Mouse (Mus musculus): ENCODE data around the gene Zfp628. TPM values are rescaled to one million over a fixed set of nuclear protein-coding genes. Genes with fewer than 3 reads are reported as not detected.
A peak's percentile ranks its signal among the peaks of the same experiment; 100 is the strongest.
"Not testable (repeated sequence)": the region's sequence is repeated elsewhere in the genome, so short reads cannot be mapped to it uniquely, and the experiment has no call there.

Zfp628 gene
- total RNA-seq (2022): 10 to 100 TPM; 14.4 to 20.6 (median 16.2) TPM

- peak; percentile 87 for DNase-seq
These were observed at the start of gene Zfp628 for GRCm38 (mm10) chr7:4915007-4915665. Gene Zfp628, plus strand, starts transcription at chr7:4915217.

GRCm38 (mm10) chr7:4865579-4866493 lies 49.2 kb upstream of the Zfp628 start:
- DNase-seq: peak; percentile 97

GRCm38 (mm10) chr7:4866631-4867180 lies 48.3 kb upstream of the Zfp628 start:
- DNase-seq: no peak

DNA sequence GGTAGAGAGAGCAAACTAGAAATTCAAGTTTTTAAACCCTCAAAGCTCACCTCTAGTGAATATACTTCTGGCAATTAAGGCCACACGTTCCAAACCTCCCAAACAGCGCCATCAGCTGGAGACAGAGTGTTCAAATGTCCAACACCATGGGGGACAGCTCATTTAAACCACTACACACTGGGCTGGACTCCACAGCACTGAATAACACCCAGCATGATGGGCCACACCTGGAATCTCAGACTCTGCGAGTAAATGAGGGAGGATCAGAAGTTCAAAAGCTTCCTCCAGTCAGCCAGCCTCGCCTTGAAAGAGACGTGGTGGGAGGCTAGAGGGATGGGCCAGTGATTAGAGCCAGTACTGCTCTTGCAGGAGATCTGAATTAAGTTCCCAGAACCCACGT lies 44.9 kb upstream of the Zfp628 start, which contains the start of gene Isoc2b:
Gene Isoc2b, minus strand, starts transcription at position 126 of the 400 bp plus-strand sequence.
- DNase-seq: no peak

DNA sequence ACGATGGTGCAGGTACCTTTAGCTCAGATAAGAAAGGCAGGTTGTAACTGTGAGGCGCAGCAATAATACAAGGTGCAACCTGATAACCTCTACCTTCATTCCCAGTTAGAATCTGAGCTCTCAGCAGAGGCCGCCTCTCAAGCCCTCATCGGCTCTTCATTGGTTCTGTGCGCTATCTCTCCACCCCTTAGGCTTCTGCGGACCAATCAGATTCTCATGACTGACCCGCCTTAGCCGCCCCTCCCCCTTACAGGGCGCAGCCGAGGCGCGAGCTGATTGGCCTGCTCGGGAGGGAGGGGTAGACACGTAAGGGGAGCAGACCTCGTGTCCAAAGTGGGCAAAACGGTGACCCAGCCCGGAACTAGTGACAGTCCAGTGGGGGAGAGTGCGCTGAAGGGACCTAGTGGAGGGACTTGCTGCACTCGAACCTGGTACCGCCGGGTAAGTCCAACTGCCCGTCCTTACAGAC lies 38.2 kb upstream of the Zfp628 start, which contains the start of gene Isoc2a:
Gene Isoc2a, plus strand, starts transcription at position 401 of the 469 bp plus-strand sequence.
- peak; percentile 91 for DNase-seq

DNA sequence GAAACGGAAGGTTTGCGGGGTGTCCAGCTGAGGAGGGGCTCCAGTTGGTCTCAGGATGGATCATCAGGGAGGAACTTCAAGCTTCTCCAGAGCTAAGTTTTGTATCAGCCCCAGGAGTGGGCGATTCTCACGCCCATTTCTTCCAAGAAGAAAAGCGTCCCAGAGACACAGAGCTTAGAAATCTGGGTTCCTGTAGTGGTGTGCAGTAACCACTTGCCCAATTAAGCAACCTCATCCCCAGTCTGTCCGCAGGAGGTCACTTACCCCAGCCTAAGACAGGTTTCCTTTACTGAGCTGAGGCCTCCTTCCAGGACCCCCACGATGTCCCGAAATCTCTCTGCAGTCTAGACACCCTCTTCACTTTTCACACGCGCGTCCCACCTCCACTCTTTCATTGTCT lies 37.8 kb upstream of the Zfp628 start:
- no peak for DNase-seq

DNA sequence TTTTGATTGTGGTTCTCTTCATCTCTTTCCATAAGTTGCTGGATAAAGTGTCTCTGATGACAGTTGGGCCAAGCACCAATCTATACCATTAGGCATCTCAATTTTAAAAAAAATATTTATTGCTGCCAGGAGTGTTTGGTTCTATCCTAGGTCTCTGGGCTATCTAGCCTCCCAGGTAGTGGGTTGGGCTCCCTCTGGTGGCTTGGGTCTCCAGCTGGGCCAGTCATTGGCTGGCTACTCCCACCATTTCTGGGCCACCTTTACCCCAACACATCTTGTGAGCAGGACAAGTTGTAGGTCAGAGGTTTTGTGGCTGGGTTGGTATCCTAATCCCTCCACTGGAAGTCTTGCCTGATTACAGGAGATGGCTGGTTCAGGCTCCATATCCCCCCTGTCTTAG lies 36.8 kb upstream of the Zfp628 start:
- no peak for DNase-seq

- DNase-seq: not testable (repeated sequence)
These were observed 36.0 kb upstream of the Zfp628 start for GRCm38 (mm10) chr7:4879036-4879435.

- no peak for DNase-seq
These were observed 28.3 kb upstream of the Zfp628 start for GRCm38 (mm10) chr7:4886680-4887079.

DNA sequence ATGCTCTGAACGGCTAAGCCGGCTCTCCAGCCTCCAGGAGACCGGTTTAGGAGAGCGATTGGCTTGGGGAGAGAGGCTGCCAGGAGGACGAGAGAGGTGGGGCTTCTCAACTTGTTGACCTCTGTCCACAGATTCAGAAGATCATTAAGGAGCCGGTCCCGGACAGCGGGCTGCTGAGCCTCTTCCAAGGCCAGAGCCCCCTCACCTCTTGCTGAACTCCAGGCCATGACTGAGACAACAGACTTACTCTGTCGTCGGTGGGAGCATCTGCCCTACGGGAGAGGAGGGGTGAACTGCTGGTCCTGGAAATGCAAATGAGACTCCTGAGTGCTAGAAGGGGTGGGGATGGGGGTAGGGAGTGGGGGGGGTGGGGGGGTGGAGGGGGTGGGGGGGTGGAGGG lies 19.8 kb upstream of the Zfp628 start:
- no peak for DNase-seq

- DNase-seq: no peak
These were observed 16.0 kb upstream of the Zfp628 start for GRCm38 (mm10) chr7:4898851-4899648.

- DNase-seq: no peak
These were observed 15.1 kb upstream of the Zfp628 start for GRCm38 (mm10) chr7:4899649-4900522.

DNA sequence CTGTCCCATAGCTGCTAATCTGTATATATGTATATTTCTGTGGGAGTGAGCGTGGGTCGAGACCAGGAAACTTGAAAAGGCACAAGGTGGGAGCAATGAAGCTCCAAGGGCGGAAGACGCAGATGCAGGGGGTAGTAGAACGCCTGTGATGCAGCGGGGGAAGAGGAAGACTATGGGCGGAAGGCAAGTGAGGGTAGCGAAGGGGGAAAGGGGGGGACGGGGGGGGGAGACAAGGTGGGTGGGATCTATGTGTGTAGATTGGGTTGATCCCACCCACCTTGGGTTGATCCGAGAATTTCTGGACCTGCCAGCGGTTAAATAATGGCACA lies 14.5 kb upstream of the Zfp628 start:
- DNase-seq: no peak

DNA sequence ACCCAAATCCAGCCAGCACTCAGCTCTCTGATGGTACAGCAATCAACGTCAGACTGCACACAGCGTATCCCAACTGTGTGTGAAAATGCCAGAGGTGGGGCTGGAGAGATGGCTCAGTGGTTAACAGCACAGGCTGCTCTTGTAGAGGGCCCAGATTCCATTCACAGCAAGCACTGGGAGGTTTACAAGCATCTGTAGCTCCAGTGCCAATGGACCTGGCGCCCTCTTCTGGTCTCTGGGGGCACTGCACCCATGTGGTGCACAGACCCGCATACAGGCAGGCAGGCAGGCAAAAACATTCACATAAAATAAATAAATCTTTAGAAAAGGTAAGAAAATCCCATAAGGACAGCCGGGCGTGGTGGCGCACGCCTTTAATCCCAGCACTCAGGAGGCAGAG lies 13.8 kb upstream of the Zfp628 start:
- DNase-seq: no peak

- DNase-seq: no peak
These were observed 12.6 kb upstream of the Zfp628 start for GRCm38 (mm10) chr7:4902404-4902803.

GRCm38 (mm10) chr7:4906466-4906950 lies 8.5 kb upstream of the Zfp628 start, which contains the start of gene Gm36210:
Gene Gm36210, minus strand, starts transcription at chr7:4906516.
- DNase-seq: no peak

- DNase-seq: no peak
These were observed 3.5 kb upstream of the Zfp628 start for GRCm38 (mm10) chr7:4911561-4911960.

- no peak for DNase-seq
These were observed 2.8 kb upstream of the Zfp628 start for GRCm38 (mm10) chr7:4912248-4912647.

- no peak for DNase-seq
These were observed 826 bp downstream of the Zfp628 start for GRCm38 (mm10) chr7:4915669-4916416.

GRCm38 (mm10) chr7:4917494-4917893 lies 2.5 kb downstream of the Zfp628 start:
- DNase-seq: no peak

Measured in adrenal gland, adult 8-10 months (tissue).